Mouse (Mus musculus): ENCODE results near the gene Setd5. TPM values are rescaled to one million over a fixed set of nuclear protein-coding genes. Genes with fewer than 3 reads are reported as not detected.

Setd5 gene
- polyA plus RNA-seq, 2 experiments: 11.8 to 14.1 TPM

DNA sequence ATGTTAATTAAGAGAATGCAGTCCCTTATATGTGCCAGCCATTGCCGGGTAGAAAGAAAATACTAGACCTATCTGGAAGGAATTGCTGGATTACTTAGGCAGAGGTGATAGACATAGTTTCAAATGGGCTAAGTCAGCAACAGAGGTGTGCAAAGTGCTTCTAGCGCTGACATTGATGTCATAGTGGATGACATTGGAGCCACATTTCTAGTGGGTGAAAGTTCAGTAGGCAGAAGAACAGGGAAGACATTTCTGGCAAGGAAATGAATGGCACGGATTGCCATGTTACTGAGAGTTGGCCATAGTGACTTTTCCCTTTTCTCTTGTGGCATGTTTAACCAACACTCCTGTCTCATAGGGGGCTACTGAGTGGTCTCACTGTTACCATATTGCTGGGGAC lies 12.0 kb upstream of the Setd5 start:
- TF ChIP-seq EP300 (IDR thresholded peaks at IDR 0.05; ENCODE audit: low read depth): no peak
- TF ChIP-seq CTCF (IDR thresholded peaks at IDR 0.05; ENCODE audit: low read depth): no peak
- Histone ChIP-seq H3K4me1 (replicated peaks; ENCODE audit: control insufficient read depth in 2 of 2, insufficient read depth in 2 of 2, low read length in 1 of 2) (peaks cover 6 to 7% of the 10 kb centered on the region in 2 experiments; a peak in 3 of 4 replicates), H3K9me3 (ENCODE audit: control insufficient read depth, low read length) (no peaks in the 10 kb centered on the region), H3K27me3 (ENCODE audit: control insufficient read depth, insufficient read depth, low read length) (no peaks in the 10 kb centered on the region), H3K4me2 (ENCODE audit: low read depth) (no peak overlapping the region), H3K9ac (replicated peaks) (no peak overlapping the region), H3K4me3 (ENCODE audit: insufficient read depth in 1 of 2, low read depth in 2 of 2, low read length in 2 of 2) (no peak overlapping the region), H3K27ac (no peak overlapping the region), H3K36me3 (replicated peaks; ENCODE audit: control insufficient read depth, insufficient read depth, low read depth) (peaks cover 72% of the 10 kb centered on the region)
- ATAC-seq (ENCODE audit: insufficient read depth) (no peak), DNase-seq (ENCODE audit: low read depth in 3 of 3, low spot score in 3 of 3) (no peak)
- 85% methylated on average over 3 of the region's 3 CpGs for WGBS (ENCODE audit: insufficient replicate concordance)

DNA sequence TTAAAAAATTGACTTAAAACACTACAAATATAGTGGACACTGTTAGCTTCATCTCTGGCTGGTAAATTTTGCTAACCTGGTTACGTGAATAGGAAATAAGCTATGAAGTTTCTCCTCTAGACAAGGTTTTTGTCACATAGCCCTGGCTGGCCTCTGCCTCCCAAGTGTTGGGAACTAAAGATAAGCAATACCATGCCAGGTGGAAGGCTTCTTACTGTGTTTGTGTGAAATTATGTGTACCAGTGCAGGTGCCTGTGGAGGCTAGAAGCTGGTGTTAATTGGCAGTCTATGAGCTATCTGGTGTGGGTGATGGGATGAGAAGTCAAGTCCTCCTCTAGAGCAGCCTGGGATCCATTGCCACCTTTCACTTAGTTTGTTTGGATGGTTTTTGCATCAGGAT lies 8.0 kb upstream of the Setd5 start:
- 82% methylated on average over 1 of the region's 1 CpGs for WGBS (ENCODE audit: insufficient replicate concordance)
- DNase-seq (ENCODE audit: low read depth in 3 of 3, low spot score in 3 of 3): no peak
- ATAC-seq (ENCODE audit: insufficient read depth): 0 out of 2 replicates have a peak, but pooled peaks have one; percentile 13
- Histone ChIP-seq H3K4me1 (replicated peaks; ENCODE audit: control insufficient read depth in 2 of 2, insufficient read depth in 2 of 2, low read length in 1 of 2) (peaks cover 10 to 11% of the 10 kb centered on the region in 2 experiments), H3K27me3 (ENCODE audit: control insufficient read depth, insufficient read depth, low read length) (no peaks in the 10 kb centered on the region), H3K9me3 (ENCODE audit: control insufficient read depth, low read length) (no peaks in the 10 kb centered on the region), H3K4me3 (ENCODE audit: insufficient read depth in 1 of 2, low read depth in 2 of 2, low read length in 2 of 2) (no peak overlapping the region), H3K27ac (no peak overlapping the region; the same call in 1 of the 2 replicates), H3K36me3 (replicated peaks; ENCODE audit: control insufficient read depth, insufficient read depth, low read depth) (peaks cover 54% of the 10 kb centered on the region), H3K4me2 (ENCODE audit: low read depth) (no peak overlapping the region), H3K9ac (replicated peaks) (no peak overlapping the region)
- TF ChIP-seq CTCF (IDR thresholded peaks at IDR 0.05; ENCODE audit: low read depth) (no peak), EP300 (IDR thresholded peaks at IDR 0.05; ENCODE audit: low read depth) (no peak)

DNA sequence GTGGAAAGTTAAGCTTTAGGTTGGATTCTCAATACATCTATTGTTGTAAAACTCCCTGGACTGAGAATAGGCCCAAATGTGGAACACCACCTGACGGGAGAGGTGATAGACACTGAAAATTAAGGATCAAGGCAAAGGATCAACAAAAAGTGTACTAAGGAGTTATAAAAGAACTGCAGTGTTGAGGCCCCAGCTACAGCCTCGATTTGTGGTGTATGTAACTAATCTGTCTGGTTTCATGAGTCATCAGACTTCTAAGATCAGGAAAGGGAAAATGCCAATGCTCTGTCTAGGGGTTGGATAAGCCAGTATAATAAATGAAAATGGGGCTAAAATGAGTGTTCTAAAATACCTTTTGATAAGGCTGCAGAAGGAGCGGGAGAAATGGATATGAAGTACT lies 1.9 kb upstream of the Setd5 start:
- no peak for ATAC-seq (ENCODE audit: insufficient read depth)
- no peaks in the 10 kb centered on the region for H3K9me3 ChIP-seq (ENCODE audit: control insufficient read depth, low read length)
- H3K4me3 ChIP-seq (ENCODE audit: insufficient read depth in 1 of 2, low read depth in 2 of 2, low read length in 2 of 2): peak overlapping the region; percentile 91 to 94
- peak overlapping the region; percentile 94 for H3K4me2 ChIP-seq (ENCODE audit: low read depth)
- WGBS (ENCODE audit: insufficient replicate concordance): 15% methylated on average over 3 of the region's 3 CpGs
- H3K4me1 ChIP-seq (replicated peaks; ENCODE audit: control insufficient read depth in 2 of 2, insufficient read depth in 2 of 2, low read length in 1 of 2): peaks cover 14 to 16% of the 10 kb centered on the region in 2 experiments
- peak overlapping the region; percentile 99 for H3K27ac ChIP-seq
- no peak for TF ChIP-seq EP300 (IDR thresholded peaks at IDR 0.05; ENCODE audit: low read depth)
- TF ChIP-seq CTCF (IDR thresholded peaks at IDR 0.05; ENCODE audit: low read depth): no peak
- DNase-seq (ENCODE audit: low read depth in 3 of 3, low spot score in 3 of 3): peak in 2 of 3 experiments; percentile 9 to 20
- H3K9ac ChIP-seq (replicated peaks): peak overlapping the region; percentile 96
- H3K36me3 ChIP-seq (replicated peaks; ENCODE audit: control insufficient read depth, insufficient read depth, low read depth): peaks cover 6% of the 10 kb centered on the region
- no peaks in the 10 kb centered on the region for H3K27me3 ChIP-seq (ENCODE audit: control insufficient read depth, insufficient read depth, low read length)

GRCm38 (mm10) chr6:113076012-113076685 lies 1.0 kb upstream of the Setd5 start:
- peak overlapping the region; percentile 99 for H3K27ac ChIP-seq
- TF ChIP-seq CTCF (IDR thresholded peaks at IDR 0.05; ENCODE audit: low read depth) (peak; percentile 91), EP300 (IDR thresholded peaks at IDR 0.05; ENCODE audit: low read depth) (peak; percentile 71)
- no peaks in the 10 kb centered on the region for H3K27me3 ChIP-seq (ENCODE audit: control insufficient read depth, insufficient read depth, low read length)
- H3K9ac ChIP-seq (replicated peaks): peak overlapping the region; percentile 96
- under 1% methylated on average over 53 of the region's 55 CpGs for WGBS (ENCODE audit: insufficient replicate concordance)
- H3K4me3 ChIP-seq (ENCODE audit: insufficient read depth in 1 of 2, low read depth in 2 of 2, low read length in 2 of 2): peak overlapping the region; percentile 91 to 94
- H3K9me3 ChIP-seq (ENCODE audit: control insufficient read depth, low read length): no peaks in the 10 kb centered on the region
- ATAC-seq (ENCODE audit: insufficient read depth): peak; percentile 74
- peak overlapping the region; percentile 94 for H3K4me2 ChIP-seq (ENCODE audit: low read depth)
- H3K36me3 ChIP-seq (replicated peaks; ENCODE audit: control insufficient read depth, insufficient read depth, low read depth): peaks cover 4% of the 10 kb centered on the region
- peaks cover 14 to 16% of the 10 kb centered on the region in 2 experiments for H3K4me1 ChIP-seq (replicated peaks; ENCODE audit: control insufficient read depth in 2 of 2, insufficient read depth in 2 of 2, low read length in 1 of 2)
- peak; percentile 93 to 95 (median 93) for DNase-seq (ENCODE audit: low read depth in 3 of 3, low spot score in 3 of 3)

- Histone ChIP-seq H3K27me3 (ENCODE audit: control insufficient read depth, insufficient read depth, low read length) (no peaks in the 10 kb centered on the region), H3K4me2 (ENCODE audit: low read depth) (peak overlapping the region; percentile 94), H3K9me3 (ENCODE audit: control insufficient read depth, low read length) (no peaks in the 10 kb centered on the region), H3K9ac (replicated peaks) (peak overlapping the region; percentile 99), H3K4me3 (ENCODE audit: insufficient read depth in 1 of 2, low read depth in 2 of 2, low read length in 2 of 2) (peak overlapping the region; percentile 91 to 97), H3K4me1 (replicated peaks; ENCODE audit: control insufficient read depth in 2 of 2, insufficient read depth in 2 of 2, low read length in 1 of 2) (peaks cover 20 to 23% of the 10 kb centered on the region in 2 experiments), H3K36me3 (replicated peaks; ENCODE audit: control insufficient read depth, insufficient read depth, low read depth) (peaks cover 4% of the 10 kb centered on the region), H3K27ac (peak overlapping the region; percentile 95)
- under 1% methylated on average over 28 of the region's 28 CpGs for WGBS (ENCODE audit: insufficient replicate concordance)
- no peak for ATAC-seq (ENCODE audit: insufficient read depth)
- TF ChIP-seq EP300 (IDR thresholded peaks at IDR 0.05; ENCODE audit: low read depth): no peak
- TF ChIP-seq CTCF (IDR thresholded peaks at IDR 0.05; ENCODE audit: low read depth): no peak
- peak in 1 of 3 experiments; percentile 26 for DNase-seq (ENCODE audit: low read depth in 3 of 3, low spot score in 3 of 3)
Observed at GRCm38 (mm10) chr6:113077569-113078030, 435 bp downstream of the Setd5 start.

Data from liver, embryonic 14.5 days (tissue).